Mouse (Mus musculus) megakaryocyte, embryonic 14.5 days (primary cell): ENCODE data around the gene Mink1.

Source experiments
- FLI1 ChIP-seq: IDR thresholded peaks from 2 replicates; pipeline ENCODE4 v1.6.1; 2012; ENCODE audit warnings: low read length, inconsistent platforms, mixed read lengths
- GATA1 ChIP-seq: IDR thresholded peaks from 3 replicates; pipeline ENCODE4 v1.6.1; 2012; ENCODE audit warnings: mixed read lengths, low read length, inconsistent platforms, borderline replicate concordance

GRCm38 (mm10) chr11:70652884-70653344 is 90.2 kb downstream of the Mink1 start:
- no peak for TF ChIP-seq GATA1
- TF ChIP-seq FLI1, result no peak
